Comparison of ENCODE assay signal across 8 mouse cellular contexts in genomic region chr11:116621258-116621704, GRCm38 (mm10). TPM values are rescaled to one million over a fixed set of nuclear protein-coding genes. Genes with fewer than 3 reads are reported as not detected.
DNase-seq lines count a peak whose midpoint lies in the region; ATAC-seq and TF ChIP-seq lines count a peak whose summit lies in the region.

No protein-coding gene starts in this region.

- ATAC-seq in liver, postnatal 0 days: peak; percentile 55
- ATAC-seq in CD4-positive, CD25-positive, alpha-beta regulatory T cell, adult 4 months: no peak

- TF ChIP-seq POLR2A in heart, adult 2 months (IDR thresholded peaks at IDR 0.05; ENCODE audit: insufficient read depth, low read depth, low read length): no peak
- no peak for TF ChIP-seq POLR2A in kidney, adult 2 months (IDR thresholded peaks at IDR 0.05; ENCODE audit: low read depth, low read length)

- TF ChIP-seq CTCF in heart, adult 2 months (IDR thresholded peaks at IDR 0.05): no peak
- TF ChIP-seq CTCF in kidney, adult 2 months (conservative IDR thresholded peaks at IDR 0.05; ENCODE audit: insufficient read depth, insufficient read length, low read depth, low read length): no peak
- TF ChIP-seq CTCF in liver, postnatal 0 days (IDR thresholded peaks at IDR 0.05; ENCODE audit: low read depth): no peak

- peak; percentile 41 for DNase-seq in urinary bladder, postnatal 25 days (ENCODE audit: low spot score)
- DNase-seq in urinary bladder, adult 2 months (ENCODE audit: low spot score): no peak
- DNase-seq in cerebellum, postnatal 10 days: peak; percentile 88 to 94
- DNase-seq in heart, adult 2 months: peak; percentile 85 to 92
- peak; percentile 92 for DNase-seq in kidney, adult 2 months
- peak; percentile 64 for DNase-seq in liver, postnatal 0 days
- peak; percentile 25 for DNase-seq in yolk sac, embryonic 10.5 days (ENCODE audit: low spot score)

- intact Hi-C loops in heart, adult 2 months (cut with DNase I): no loop called here

- no peaks in the 10 kb centered on the region for H3K9me3 ChIP-seq in liver, postnatal 0 days (ENCODE audit: low read length)

- WGBS in heart, adult 2 months: 0% methylated on average over 6 of the region's 6 CpGs
- 5% methylated on average over 6 of the region's 6 CpGs for WGBS in kidney, adult 2 months
- 46% methylated on average over 6 of the region's 6 CpGs for WGBS in liver, postnatal 0 days (ENCODE audit: insufficient replicate concordance)

- peak overlapping the region; percentile 96 for H3K27ac ChIP-seq in heart, adult 2 months
- no peak overlapping the region for H3K27ac ChIP-seq in kidney, adult 2 months (ENCODE audit: insufficient read depth, low read depth, low read length)
- H3K27ac ChIP-seq in liver, postnatal 0 days (ENCODE audit: low read depth): peak overlapping the region; percentile 75

- H3K79me2 ChIP-seq in heart, adult 2 months (replicated peaks; ENCODE audit: control insufficient read depth, insufficient read depth, low read length): peaks cover 5% of the 10 kb centered on the region

- no peaks in the 10 kb centered on the region for H3K27me3 ChIP-seq in heart, adult 2 months (ENCODE audit: control insufficient read depth, insufficient read depth, low read length)
- no peaks in the 10 kb centered on the region for H3K27me3 ChIP-seq in kidney, adult 2 months (replicated peaks; ENCODE audit: control insufficient read depth, insufficient read depth, low read length)
- no peaks in the 10 kb centered on the region for H3K27me3 ChIP-seq in liver, postnatal 0 days (ENCODE audit: insufficient read depth, low read length)

- H3K4me3 ChIP-seq in heart, adult 2 months: peak overlapping the region; percentile 5
- H3K4me3 ChIP-seq in kidney, adult 2 months (ENCODE audit: insufficient read depth, low read depth, low read length): no peak overlapping the region
- H3K4me3 ChIP-seq in liver, postnatal 0 days (ENCODE audit: low read depth, low read length): peak overlapping the region; percentile 30; the same call in 1 of the 2 replicates

- TF ChIP-seq EP300 in heart, adult 2 months (IDR thresholded peaks at IDR 0.05; ENCODE audit: insufficient read depth, low read depth, low read length): peak; percentile 95
- TF ChIP-seq EP300 in liver, postnatal 0 days (IDR thresholded peaks at IDR 0.05; ENCODE audit: low read depth): peak; percentile 35; the same call in 1 of the 2 replicates

- peaks cover 59% of the 10 kb centered on the region for H3K4me1 ChIP-seq in heart, adult 2 months (ENCODE audit: control insufficient read depth, insufficient read depth, low read length)
- peaks cover 46% of the 10 kb centered on the region for H3K4me1 ChIP-seq in kidney, adult 2 months (ENCODE audit: control insufficient read depth, insufficient read depth, low read length)
- peaks cover 82% of the 10 kb centered on the region for H3K4me1 ChIP-seq in liver, postnatal 0 days (ENCODE audit: insufficient read depth)

- H3K4me2 ChIP-seq in liver, postnatal 0 days (ENCODE audit: low read depth, low read length): peak overlapping the region; percentile 86

- H3K9ac ChIP-seq in heart, adult 2 months (ENCODE audit: low read depth, low read length): no peak overlapping the region
- H3K9ac ChIP-seq in liver, postnatal 0 days (replicated peaks): peak overlapping the region; percentile 52

- H3K36me3 ChIP-seq in heart, adult 2 months (ENCODE audit: control insufficient read depth, insufficient read depth, low read length): no peaks in the 10 kb centered on the region; the same call in 1 of the 2 replicates
- no peaks in the 10 kb centered on the region for H3K36me3 ChIP-seq in kidney, adult 2 months (ENCODE audit: control insufficient read depth, insufficient read depth, low read length)
- no peaks in the 10 kb centered on the region for H3K36me3 ChIP-seq in liver, postnatal 0 days (replicated peaks; ENCODE audit: insufficient read depth, low read length)

RNA-seq across cellular contexts. Expression of gene Rhbdf2, which starts 5.5 kb away (rescaled TPM):
- polyA plus RNA-seq in urinary bladder, adult 2 months (2012; rRNA removed): 15.4 and 17.0 TPM in 2 replicates
- total RNA-seq in heart, adult 2 months (2021): 10 to 100 TPM; 10.8 to 11.2 TPM
- 19.2 and 22.3 TPM in 2 replicates for polyA plus RNA-seq in heart, adult 2 months (2012; rRNA removed)
- 18.0 and 19.1 TPM in 2 replicates for polyA plus RNA-seq in kidney, adult 2 months (2012; rRNA removed)
- polyA plus RNA-seq in liver, postnatal 0 days (2015; fragmentation: Nextera tagmentation; extraction: Ambion mirVana): 4.9 and 6.2 TPM in 2 replicates
- 1 to 10 TPM; 3.3 to 4.3 TPM for polyA plus RNA-seq in CD4-positive, CD25-positive, alpha-beta regulatory T cell, adult 4 months (2017; shearing (Covaris generic))

RNA-seq across cellular contexts. Expression of gene Prcd, which starts 32.1 kb away (rescaled TPM):
- 2.0 and 3.1 TPM in 2 replicates for polyA plus RNA-seq in urinary bladder, adult 2 months (2012; rRNA removed)
- total RNA-seq in heart, adult 2 months (2021): 1 to 10 TPM; 1.1 to 1.3 TPM
- 0.76 and 1.1 TPM in 2 replicates for polyA plus RNA-seq in heart, adult 2 months (2012; rRNA removed)
- polyA plus RNA-seq in kidney, adult 2 months (2012; rRNA removed): 0.44 and 0.52 TPM in 2 replicates
- 0.32 TPM in 1 of 2 replicates, not detected in the other for polyA plus RNA-seq in liver, postnatal 0 days (2015; fragmentation: Nextera tagmentation; extraction: Ambion mirVana)
- polyA plus RNA-seq in CD4-positive, CD25-positive, alpha-beta regulatory T cell, adult 4 months (2017; shearing (Covaris generic)): not detected

RNA-seq across cellular contexts. Expression of gene Cygb, which starts 32.8 kb away (rescaled TPM):
- polyA plus RNA-seq in urinary bladder, adult 2 months (2012; rRNA removed): 156 and 160 TPM in 2 replicates
- total RNA-seq in heart, adult 2 months (2021): 10 to 100 TPM; 42.5 to 50.3 TPM
- polyA plus RNA-seq in heart, adult 2 months (2012; rRNA removed): 55.0 and 66.1 TPM in 2 replicates
- polyA plus RNA-seq in kidney, adult 2 months (2012; rRNA removed): 16.2 and 21.0 TPM in 2 replicates
- polyA plus RNA-seq in liver, postnatal 0 days (2015; fragmentation: Nextera tagmentation; extraction: Ambion mirVana): 3.6 and 3.7 TPM in 2 replicates
- polyA plus RNA-seq in CD4-positive, CD25-positive, alpha-beta regulatory T cell, adult 4 months (2017; shearing (Covaris generic)): not detected

RNA-seq across cellular contexts. Expression of gene Aanat, which starts 35.0 kb away (rescaled TPM):
- 0.07 TPM in 1 of 2 replicates, not detected in the other for polyA plus RNA-seq in urinary bladder, adult 2 months (2012; rRNA removed)
- total RNA-seq in heart, adult 2 months (2021): not detected
- polyA plus RNA-seq in heart, adult 2 months (2012; rRNA removed): not detected in 2 replicates
- not detected in 2 replicates for polyA plus RNA-seq in kidney, adult 2 months (2012; rRNA removed)
- not detected in 2 replicates for polyA plus RNA-seq in liver, postnatal 0 days (2015; fragmentation: Nextera tagmentation; extraction: Ambion mirVana)
- not detected for polyA plus RNA-seq in CD4-positive, CD25-positive, alpha-beta regulatory T cell, adult 4 months (2017; shearing (Covaris generic))

RNA-seq across cellular contexts. Expression of gene Ube2o, which starts 40.0 kb away (rescaled TPM):
- polyA plus RNA-seq in urinary bladder, adult 2 months (2012; rRNA removed): 18.7 and 22.4 TPM in 2 replicates
- total RNA-seq in heart, adult 2 months (2021): 10 to 100 TPM; 24.8 to 36.3 TPM
- 22.6 and 26.4 TPM in 2 replicates for polyA plus RNA-seq in heart, adult 2 months (2012; rRNA removed)
- polyA plus RNA-seq in kidney, adult 2 months (2012; rRNA removed): 10.3 and 10.8 TPM in 2 replicates
- polyA plus RNA-seq in liver, postnatal 0 days (2015; fragmentation: Nextera tagmentation; extraction: Ambion mirVana): 15.2 and 16.3 TPM in 2 replicates
- polyA plus RNA-seq in CD4-positive, CD25-positive, alpha-beta regulatory T cell, adult 4 months (2017; shearing (Covaris generic)): 1 to 10 TPM; 1.1 to 3.5 TPM
